Mouse (Mus musculus) heart, adult 2 months (tissue): ENCODE results near the gene Pycr1.

Source experiments
- CTCF ChIP-seq: fragments of 200-600 bp; IDR thresholded peaks from 2 replicates; pipeline ENCODE4 v1.8.1; 2022; ENCODE audit warnings: antibody characterized with exemption, mild to moderate bottlenecking, moderate library complexity
- EP300 ChIP-seq: fragments of 200-500 bp; IDR thresholded peaks from 2 replicates; pipeline ENCODE4 v1.6.1; 2011; ENCODE audit warnings: low read depth, low read length, control low read depth; ENCODE audit not compliant: insufficient read depth

- no peak for TF ChIP-seq CTCF
- TF ChIP-seq EP300 = no peak
Observed at GRCm38 (mm10) chr11:120615167-120615566, 28.4 kb downstream of the Pycr1 start.
